Mouse (Mus musculus) kidney, postnatal 4 days (tissue): ENCODE results near the gene Trabd2b.

Experiments
- DNase-seq, 2 experiments: peaks; one replicate each; pipeline ENCODE4 v3.0.0; 2021; ENCODE audit warnings: mixed read lengths in 2 of 2

Gene Trabd2b

DNA sequence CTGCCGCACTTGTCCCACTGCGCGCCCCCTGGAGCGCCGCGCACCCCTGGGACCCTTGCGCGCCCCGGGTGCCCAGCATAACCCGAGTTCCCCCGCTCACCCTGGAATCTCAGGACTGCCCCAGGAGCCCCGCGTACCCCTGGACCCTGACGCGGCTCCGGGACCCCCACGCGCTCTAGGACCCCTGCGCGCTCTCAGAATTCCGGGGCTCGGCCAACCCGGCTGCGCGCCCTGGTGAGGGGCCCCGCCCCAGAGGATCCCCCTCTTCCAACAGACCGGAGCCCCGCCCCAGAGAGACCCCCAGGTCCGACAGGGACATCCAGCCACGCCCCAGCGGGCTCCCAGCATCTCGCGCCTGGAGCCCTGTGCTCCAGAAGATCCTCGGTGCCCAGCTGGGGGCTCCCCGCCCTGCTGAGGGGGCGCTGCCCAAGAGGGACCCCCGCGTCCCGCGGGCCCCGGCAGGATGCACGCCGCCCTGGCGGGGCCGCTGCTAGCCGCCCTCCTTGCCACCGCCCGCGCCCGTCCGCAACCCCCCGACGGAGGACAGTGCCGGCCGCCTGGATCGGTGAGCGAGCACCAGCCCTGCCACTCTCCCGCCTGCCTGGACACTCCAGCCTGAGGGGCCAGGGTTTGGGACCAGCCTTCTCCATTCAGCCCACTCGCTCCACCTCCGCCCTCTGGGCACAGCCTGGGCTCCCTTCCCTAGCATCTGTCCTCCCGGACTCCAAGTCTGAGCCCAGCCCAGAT, at the start of gene Trabd2b:
Gene Trabd2b, plus strand, starts transcription at position 370 of the 747 bp plus-strand sequence.
- DNase-seq = peak; percentile 44 to 66

DNA sequence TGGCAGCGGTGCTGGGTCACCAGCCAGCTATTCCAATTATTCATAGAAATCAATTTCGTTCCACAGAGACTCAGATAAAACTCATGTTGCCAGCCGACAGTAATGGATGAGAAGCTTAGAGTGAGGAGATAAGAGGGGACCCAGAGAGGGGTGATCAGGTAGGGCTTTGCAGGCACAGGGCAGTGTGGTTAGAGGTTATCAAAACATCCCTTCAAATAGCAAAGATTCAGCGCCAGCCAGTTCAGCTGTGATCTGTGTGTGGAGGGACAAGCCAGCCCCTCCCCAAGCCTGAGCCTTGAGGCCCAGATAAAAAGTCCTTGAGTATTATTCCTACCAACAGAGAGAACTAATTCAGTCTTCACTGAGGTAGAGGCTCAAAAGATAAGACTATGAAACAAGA, 49.1 kb upstream of the Trabd2b start:
- DNase-seq = no peak

DNA sequence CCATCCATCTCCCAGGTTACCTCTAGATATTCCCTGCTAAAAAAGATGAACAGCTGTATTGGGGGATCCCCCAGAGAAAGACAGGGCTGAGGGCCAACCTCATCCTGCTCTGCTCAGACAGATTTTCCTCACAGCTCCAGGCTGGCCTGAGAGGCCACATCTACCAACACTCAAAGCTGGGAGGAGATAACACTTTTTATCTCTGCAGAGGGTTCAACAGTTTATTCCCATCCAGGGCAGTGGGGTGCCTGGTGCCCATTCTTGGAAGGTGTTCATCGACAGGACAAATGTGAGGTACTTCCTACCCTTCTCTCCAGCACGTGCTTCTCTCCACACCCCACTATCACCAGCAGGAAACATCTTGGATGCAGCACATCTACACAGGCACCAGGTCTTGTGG, 47.6 kb upstream of the Trabd2b start:
- no peak for DNase-seq

DNA sequence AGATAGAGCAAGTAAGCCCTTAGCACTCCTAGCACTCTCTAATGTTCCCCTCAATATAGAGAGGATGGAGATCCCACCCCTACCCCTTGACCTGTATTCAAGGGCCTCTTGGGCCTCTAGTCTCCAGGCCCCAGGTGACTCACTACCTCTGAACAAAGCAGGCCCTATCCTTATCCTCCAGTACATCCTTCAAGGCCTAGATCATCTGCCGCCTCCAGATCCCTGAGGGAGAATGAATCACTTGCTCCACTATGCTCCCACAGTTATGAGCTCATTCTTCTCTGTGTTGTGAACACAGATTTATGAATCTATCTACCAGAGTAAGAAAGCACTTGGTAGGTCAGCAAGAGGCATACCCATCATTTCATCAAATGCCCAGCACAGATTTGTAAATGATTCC, 46.7 kb upstream of the Trabd2b start:
- DNase-seq = no peak

DNA sequence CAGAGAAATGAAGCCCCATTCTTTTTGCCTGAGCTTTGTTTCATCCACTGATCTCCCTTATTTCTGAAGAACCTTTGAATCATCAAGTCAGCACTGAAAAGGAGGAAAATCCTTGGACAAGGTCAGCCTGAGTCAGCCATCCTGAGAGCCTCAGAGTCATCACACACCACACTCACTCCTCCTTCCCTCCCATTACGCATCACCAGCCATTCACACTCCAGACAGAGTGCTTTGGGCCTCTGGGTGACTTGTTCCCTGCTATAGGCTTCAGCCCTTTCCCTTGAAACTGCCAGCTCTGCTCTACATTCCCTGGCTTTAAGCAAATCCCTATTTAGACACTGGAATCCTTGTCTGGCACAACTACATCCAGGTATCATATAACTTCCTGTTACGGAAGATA, 45.2 kb upstream of the Trabd2b start:
- DNase-seq = no peak

DNA sequence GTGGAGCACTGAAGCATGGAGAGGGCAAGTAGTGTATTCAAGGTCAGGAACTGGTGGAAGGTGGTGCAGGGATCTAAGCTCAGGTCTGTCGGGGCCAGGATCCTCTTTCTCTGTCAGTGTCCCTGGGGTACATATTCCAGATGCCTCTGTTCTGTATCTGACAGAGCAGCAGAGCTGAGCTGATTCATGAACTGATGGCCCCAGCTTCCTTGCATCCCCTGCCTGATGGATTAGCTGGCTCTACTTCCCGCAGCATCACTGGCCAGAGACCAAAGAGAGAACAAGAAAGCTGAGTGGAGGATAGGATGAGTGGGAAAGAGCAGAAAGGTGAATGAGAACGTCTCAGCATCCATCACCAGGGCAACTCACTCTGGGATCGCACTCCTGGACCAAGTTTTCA, 41.5 kb upstream of the Trabd2b start:
- no peak for DNase-seq

DNA sequence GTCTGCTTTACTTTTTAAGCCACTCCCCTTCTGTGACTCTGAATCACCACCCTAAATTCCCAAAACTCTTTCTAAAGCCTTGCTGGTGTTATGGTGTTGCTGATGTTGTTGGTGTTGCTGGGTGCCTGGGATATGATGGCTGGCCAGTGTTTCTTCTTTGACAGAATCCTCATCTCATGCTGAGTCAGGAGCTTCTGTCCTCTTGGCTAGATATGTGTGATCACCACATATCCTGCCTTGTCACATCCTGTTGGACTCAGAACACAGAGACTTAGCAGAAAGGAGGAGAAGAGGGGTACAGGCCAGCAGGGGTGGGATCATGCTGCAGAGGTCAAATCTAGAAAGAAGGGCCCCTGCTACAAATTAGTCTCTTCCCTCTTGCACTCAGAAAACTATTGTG, 40.9 kb upstream of the Trabd2b start:
- DNase-seq = no peak

DNA sequence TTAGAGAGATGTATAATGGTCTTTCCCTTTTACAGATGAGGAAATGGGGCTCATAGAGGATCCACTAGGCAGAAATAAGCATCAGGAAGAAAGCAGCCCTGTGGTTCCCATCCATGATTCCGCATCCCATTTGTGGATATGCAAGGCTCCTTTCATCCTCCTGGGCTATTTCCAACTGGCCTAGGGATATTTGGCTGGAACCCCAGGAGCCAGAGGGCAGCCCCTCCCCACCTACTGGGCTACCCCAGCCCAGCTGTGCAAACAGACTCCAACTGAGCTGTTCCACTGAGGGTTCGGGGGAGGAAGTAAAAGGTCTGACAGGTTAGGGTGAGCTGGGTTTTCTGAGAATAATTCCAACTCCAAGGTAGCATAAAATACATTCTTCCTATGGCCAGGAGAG, 39.5 kb upstream of the Trabd2b start:
- DNase-seq = no peak

DNA sequence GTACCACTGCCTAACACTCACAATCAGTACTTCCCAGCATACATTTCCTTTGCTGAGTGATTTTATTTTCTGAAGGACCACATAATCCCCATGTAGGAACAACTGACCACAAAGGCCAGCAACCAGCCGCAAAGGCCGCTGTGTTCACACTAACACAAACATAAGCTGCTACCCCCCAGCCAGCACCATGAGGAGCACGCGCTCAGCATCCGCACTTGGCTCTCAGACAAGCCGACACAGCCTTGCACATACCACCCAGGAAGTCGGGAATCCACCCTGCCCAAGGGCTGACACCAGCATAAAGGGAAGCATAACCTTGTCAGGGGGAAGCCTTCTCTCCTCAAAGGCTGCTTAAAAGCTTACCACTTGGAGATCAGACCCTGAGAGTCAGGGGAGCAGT, 38.7 kb upstream of the Trabd2b start:
- peak in 1 of 2 experiments; percentile 6 for DNase-seq

DNA sequence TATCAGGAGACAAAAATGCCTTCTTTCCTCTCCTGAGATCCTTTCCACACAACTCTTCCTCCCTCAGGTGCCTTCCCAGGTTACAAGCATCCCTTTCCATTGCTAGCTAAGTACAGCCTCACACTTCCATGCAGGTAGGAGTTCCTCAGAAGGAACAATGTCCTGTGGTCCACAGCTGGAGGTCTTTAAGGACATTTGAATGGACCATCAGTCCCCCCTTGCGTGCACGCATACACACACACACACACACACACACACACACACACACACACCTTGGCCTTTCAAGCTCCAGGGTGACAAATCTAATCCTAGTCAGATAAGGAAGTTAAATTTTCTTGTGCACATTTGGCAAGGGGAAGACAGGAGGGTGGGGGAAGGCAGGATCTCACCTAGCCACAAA, 36.9 kb upstream of the Trabd2b start:
- DNase-seq = no peak

DNA sequence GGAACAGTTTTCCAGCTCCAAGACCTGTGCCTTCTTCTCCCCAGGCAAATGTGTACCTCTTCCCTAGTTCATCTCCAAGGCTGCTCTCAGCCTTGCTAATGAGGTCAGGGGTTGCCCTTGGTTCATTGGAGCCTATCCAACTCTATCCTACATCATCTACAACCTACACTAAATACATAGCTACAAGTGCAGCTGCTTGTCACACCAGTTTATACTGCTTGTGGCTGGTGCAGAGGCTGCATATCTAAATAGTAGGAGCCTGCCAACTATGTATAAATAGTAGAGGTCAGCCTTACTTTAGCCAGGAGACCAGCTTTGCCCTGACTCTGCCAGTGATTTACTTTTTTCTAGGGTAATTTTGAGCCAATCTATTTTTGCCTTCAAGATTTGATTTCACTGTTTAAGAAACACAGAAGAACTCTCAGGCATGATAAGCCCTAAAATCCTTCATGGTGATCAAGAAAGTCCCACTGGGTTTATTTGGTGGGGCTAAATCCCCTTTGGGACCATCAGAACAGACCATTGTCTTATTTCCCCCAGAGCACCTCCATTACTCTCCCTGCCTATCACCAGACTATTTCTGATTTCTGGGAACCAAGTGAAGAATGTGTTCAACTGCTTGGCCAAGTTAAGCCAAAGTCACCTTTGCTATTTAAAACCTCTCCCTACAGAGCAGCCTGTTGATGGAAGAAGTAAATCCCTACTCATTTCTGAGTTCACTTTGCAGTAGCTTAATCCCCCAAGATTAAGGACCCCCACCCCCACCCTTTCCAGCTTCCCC, 35.4 kb upstream of the Trabd2b start:
- DNase-seq = peak; percentile 19 to 33

DNA sequence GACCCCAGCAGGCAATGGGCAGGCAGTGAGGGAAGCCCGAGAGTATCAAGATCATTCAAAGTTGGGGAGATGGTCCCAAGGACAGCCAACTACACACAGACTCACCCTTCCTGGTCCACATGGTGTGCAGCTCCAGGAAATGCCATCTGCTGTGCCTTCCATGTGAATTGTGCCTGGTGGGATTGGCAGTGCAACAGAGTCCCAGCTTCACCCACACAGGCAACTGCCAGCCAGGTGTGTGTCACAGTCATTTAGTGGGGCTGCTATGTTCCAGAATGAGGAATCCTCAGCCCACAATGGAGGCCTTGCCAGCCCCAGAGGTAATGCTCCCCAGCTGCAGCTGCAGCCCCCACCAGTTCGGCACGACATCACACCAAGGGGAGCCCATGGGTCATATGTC, 33.8 kb upstream of the Trabd2b start:
- no peak for DNase-seq

DNA sequence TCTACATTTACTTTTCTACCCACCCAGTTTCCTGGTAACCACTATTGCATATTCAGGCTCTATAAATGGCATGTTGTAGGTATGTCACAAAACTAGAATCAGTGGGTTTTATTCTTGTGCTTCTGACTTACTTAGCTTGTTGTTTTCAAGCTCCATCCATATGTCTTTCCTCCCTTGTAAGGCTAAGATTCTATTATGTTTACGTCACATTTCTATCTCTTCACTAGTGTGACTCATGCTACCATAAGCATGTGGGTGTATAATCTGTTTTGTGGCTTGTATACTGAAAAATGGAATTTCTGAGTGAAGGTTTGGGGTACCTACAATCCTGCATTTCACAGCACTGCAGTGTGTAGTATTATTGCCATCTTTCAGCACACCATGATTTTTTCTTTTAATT, 32.2 kb upstream of the Trabd2b start:
- DNase-seq = no peak

DNA sequence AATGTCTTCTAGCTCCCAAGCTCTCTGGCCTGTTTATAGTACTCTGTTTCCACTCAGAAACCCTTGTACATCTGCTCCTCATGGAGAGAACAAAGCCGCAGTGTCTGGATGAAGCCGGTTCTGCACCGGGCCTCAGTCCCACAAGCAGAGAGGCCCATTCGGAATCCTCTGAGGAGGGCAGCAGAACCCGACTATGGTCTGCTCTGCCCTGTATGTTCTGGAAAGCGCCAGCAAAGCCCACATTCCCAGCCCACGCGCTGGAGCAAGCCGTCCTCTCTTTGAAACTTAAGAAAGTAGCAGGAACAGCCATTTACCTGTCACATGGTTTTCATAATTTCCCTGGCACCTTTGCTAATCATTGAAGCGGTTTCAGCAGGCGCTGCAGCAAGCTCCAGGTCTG, 29.0 kb upstream of the Trabd2b start:
- DNase-seq = peak; percentile 13 to 38

DNA sequence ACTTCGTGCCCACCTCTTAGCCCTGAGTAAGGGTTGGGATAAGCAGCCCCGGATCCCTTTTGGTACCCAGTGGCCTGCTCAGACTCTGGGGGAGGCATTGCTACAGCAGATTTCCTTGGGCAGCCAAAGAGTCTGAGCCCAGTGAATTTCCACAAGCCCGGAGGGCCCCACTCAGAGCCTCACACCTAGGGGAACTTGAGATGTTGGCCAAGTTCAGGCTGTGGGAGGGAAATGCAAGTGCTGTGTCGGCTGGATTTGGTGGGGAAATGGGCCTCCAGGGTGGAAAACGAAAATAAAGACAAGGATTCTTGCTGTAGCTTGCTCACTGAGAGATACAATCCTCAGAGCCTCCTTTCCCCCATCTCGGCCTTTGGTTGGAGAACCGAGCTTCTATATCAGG, 28.0 kb upstream of the Trabd2b start:
- no peak for DNase-seq

DNA sequence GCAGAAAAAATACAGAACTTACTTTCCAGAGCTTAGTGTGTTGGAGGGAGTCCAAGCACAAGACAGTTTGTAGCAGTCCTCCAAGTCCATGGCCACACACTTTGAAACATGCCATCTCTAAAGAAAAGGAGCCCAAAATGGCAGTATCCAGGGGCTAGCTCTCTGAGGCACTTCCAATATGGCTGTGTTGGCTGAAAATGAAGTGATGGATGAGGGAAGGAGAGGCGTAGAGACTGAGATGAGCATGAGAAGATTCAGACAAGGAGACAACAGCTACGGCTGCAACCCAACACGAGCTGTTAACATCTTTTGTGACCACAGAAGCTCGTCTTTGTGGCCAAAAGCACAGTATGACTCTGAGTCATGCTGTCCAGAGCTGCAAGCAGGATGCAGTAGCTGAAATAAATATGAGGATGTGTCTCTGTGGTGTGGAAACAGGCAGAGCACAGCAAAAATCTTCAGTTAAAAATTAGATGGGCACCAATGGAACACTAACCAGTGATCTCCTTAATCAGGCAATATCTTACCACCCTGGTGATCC, 27.0 kb upstream of the Trabd2b start:
- no peak for DNase-seq

DNA sequence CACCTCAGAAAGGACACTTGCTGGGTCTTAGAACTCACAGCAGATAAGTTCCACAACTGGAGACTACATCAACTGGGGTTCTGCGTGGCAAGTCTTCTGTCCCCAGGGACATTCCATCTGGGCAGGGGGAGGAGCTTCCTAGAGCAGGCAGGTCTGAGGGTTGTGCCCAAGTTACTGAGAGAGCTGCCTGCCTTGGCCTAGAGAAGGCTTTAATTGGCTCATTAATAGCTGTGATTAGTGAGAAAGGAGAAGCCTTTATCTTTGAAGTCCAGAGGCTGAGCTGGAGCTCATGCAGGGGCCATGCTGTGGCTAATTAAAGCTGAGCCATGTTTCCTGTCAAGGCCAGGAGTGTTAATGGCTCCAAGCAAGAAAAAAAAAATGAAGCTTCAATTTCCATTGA, 23.9 kb upstream of the Trabd2b start:
- no peak for DNase-seq

DNA sequence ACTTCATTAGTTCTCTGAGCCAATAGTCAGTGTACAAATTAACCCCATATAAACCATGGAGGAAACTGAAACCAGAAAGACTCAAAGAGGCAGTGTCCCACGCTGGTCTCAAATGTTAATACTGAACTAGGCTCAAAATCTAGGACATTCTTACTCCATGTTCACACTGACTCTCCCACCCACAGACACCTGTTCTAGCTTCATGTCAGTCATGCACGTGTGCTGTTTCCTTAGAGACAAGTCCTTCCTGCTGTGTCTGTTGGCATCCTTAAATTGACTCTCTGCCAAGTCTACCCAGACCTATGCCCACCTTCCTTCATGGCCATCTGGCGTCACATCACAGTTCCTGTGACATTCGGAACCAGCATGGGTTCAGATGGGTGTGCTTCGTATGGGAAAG, 21.3 kb upstream of the Trabd2b start:
- DNase-seq = no peak

DNA sequence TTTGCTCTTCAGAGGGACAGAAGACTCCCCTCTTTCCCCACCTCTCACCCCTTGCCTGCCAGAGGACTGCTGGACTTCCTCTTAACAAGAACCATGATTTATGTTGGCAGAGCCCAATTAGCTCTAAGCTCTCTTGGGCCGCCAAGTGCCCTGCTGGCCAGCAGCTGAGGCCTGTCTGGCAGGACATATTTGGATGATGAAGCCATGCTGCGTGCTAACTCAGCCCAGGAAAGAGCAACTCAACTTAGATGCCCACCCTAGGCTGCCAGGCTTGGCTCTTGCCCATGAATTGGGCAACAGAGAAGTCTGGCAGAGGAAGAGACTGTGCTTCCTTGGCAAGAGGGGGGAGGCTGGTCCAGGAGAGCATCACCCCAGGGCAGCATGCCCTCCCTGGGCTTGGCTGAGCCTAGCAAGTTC, 20.1 kb upstream of the Trabd2b start:
- peak; percentile 10 to 29 for DNase-seq

DNA sequence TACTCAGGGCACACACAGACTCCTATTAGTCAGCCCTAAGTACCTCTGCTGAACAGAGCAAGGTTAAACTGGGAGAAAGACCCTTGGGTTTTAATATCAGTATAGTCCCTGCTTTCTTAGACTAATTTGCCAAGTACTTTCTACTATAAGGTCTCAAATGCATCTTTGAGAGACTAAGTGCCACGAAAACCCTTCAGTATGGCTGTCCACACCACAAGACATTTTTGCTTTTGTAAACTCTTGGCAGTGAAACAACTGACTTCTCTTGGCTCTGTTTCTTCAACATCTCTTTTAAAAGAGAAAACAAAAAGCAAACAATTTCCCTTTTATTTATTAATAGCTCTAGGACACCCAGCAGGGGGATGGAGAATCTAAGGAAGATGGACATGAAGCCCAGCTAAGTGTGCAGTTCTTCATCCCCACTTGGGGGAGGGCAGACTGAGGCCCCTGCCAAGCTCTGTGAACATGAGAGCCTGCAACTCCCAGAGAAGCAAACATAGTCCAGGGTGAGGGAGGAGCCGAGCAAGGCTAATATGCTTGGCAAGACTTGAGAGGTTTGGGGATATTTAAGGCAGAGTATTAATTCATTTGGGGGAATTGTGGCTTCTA, 18.9 kb upstream of the Trabd2b start:
- DNase-seq = peak in 1 of 2 experiments; percentile 15

DNA sequence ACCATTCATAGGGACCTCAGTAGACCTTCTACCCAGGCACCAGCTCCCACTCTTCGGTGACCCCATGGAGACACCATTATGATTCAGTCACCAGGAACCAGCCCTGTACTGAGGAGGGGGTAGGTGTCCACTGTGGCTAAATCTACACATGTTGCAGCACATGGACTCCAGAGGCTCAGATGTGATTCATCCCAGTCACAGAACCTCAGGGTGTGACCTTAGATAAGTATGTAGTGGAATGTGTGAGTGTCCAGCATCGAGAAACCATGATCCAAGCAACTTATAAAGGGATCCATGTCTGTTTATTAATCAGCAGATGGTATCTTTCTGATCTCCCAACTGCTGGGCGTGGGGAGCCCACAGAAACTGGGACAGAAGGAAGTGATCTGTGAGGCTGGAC, 18.2 kb upstream of the Trabd2b start:
- no peak for DNase-seq

DNA sequence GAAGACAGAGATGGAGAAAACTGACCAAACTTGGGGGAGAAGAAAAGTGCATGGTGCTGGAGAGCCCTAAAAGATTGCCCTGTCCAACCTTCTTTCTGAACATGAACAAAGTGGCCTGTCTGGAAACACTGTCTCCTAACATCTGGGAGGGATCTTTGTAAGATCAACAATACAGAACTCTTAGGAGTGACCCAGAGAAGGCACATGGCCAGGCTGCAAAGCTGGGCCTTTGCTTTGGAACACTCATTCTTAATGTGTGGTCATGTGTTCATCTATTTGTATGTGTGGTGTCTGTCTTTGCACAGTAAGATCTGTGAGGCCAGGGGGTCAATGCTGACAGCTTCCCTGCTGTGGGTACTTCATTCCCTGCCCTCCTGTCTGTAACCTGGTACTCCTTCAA, 16.9 kb upstream of the Trabd2b start:
- DNase-seq = peak in 1 of 2 experiments; percentile 28

DNA sequence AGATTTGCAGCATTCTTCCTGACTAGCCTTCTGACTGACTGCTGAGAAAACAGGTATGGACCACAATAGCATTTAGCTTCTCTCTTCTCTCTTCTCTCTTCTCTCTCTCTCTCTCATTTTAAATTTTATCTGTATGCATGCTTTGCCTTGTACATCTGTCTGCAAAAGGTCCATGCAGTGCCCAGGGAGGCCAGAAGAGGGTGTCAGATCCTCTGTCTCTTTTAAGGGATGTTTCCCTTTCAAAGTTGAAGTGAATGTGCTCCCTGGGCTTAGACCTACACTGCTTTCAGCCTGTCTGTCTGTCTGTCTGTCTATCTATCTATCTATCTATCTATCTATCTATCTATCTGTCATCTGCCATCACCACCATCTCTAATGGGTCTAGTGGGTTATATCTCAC, 8.9 kb upstream of the Trabd2b start:
- peak; percentile 73 to 77 for DNase-seq

DNA sequence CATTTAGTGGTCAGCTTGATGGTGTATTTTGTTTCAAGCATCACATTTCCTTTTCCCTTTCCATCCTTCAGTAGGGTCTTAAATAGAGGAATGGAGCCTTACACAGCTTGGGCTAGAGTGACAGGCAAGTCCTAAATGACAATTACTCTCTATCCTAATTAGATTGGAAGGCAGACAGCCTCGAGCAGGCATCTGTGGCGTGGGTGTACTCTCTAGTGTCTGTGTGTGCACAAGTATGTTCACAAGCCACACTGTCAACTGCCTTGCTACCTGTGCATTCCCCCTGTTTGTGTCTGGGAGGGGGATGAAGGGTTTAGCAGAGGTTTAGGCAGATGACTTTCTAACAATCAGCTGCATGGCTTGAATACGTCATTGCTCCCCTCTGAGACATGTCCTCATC, 6.7 kb upstream of the Trabd2b start:
- no peak for DNase-seq
